Mouse (Mus musculus) neural tube, embryonic 12.5 days (tissue): Measurements from ENCODE around the gene Nudt22. TPM values are rescaled to one million over a fixed set of nuclear protein-coding genes. Genes with fewer than 3 reads are reported as not detected.
"Not testable (repeated sequence)": the region's sequence is repeated elsewhere in the genome, so short reads cannot be mapped to it uniquely, and the experiment has no call there.

Experiments
- ATAC-seq: fragments of 200-750 bp; cut with Nextera tagmentation; 2 replicates; pipeline ENCODE4 v1.8.0; 2017; ENCODE audit warnings: low read depth, mild to moderate bottlenecking, moderate TSS enrichment, moderate library complexity; ENCODE audit not compliant: low FRiP score
- H3K27ac ChIP-seq: fragments of 300-500 bp; sonication (generic); 2 replicates; pipeline ENCODE4 v1.5.1; 2016
- H3K27me3 ChIP-seq: fragments of 300-500 bp; sonication (generic); replicated peaks from 2 replicates; pipeline ENCODE4 v1.6.1; 2016; ENCODE audit warnings: mild to moderate bottlenecking
- H3K36me3 ChIP-seq: fragments of 300-500 bp; sonication (generic); 2 replicates; pipeline ENCODE4 v1.6.1; 2016; ENCODE audit warnings: mild to moderate bottlenecking
- H3K4me1 ChIP-seq: fragments of 300-500 bp; sonication (generic); 2 replicates; pipeline ENCODE4 v1.6.1; 2016
- H3K4me2 ChIP-seq: fragments of 300-500 bp; sonication (generic); replicated peaks from 2 replicates; pipeline ENCODE4 v1.6.1; 2016; ENCODE audit warnings: mild to moderate bottlenecking
- H3K4me3 ChIP-seq: fragments of 300-500 bp; sonication (generic); 2 replicates; pipeline ENCODE4 v1.5.1; 2016
- H3K9ac ChIP-seq: fragments of 300-500 bp; sonication (generic); 2 replicates; pipeline ENCODE4 v1.6.1; 2016; ENCODE audit warnings: mild to moderate bottlenecking
- H3K9me3 ChIP-seq: fragments of 300-500 bp; sonication (generic); 2 replicates; pipeline ENCODE4 v1.6.1; 2016; ENCODE audit warnings: mild to moderate bottlenecking
- WGBS: fragments of 180-500 bp; shearing (Covaris S2); methylation state at CpG from one replicate; pipeline ENCODE4 v1.1.7; 2016; 5-methylcytosine and 5-hydroxymethylcytosine counted together
- polyA plus RNA-seq: library from polyadenylated mRNA; unstranded; fragments of >200 nt; fragmentation: Nextera tagmentation; extraction: Ambion mirVana; gene quantifications from 2 replicates; pipeline ENCODE4 v1.2.1, GENCODE M21; 2016

The Nudt22 gene
- polyA plus RNA-seq, 1 experiment from 2014 or later: 19.5 TPM

DNA sequence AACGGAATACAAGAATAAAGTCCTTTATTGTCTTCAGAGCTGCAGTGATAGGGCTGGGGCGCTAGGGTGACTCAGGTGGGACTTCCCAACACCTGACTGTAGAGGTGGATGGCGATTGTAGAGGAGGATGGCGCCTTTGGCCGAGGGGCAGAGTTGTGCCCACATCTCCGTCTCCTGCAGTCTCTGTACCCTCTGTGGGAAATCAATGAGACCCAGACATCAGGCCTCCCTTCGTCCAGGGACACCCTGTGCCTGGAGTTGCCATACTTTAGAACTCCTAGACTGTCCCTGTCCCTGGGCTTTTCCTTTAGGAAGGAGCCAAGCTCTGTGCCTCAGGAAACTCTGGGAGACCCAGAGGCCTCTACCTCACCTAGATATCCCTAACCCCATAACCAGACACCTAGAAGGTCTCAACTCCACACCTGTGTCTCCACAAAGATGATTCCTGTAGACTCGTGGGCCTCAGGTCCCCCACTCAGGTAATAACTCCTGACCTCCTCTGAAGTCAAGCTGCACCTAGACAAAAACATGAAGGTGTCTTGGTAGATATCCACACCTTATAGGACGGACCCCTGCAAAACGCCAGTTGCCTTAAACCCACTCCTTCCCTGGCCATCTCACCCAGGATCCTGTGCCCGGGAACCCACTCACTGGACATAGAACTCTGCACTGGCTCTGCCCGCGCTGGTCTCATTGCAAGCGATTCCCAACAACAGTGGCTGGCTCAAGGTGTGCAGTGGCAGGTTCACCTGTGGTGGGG lies 2.7 kb downstream of the Nudt22 start:
- ATAC-seq: peak; percentile 10; the same call in 1 of the 2 replicates
- Histone ChIP-seq H3K4me3 (peak overlapping the region; percentile 52), H3K27ac (no peak overlapping the region), H3K27me3 (no peaks in the 10 kb centered on the region), H3K9me3 (no peaks in the 10 kb centered on the region), H3K9ac (peak overlapping the region; percentile 64), H3K4me1 (peaks cover 41% of the 10 kb centered on the region), H3K36me3 (peaks cover under 1% of the 10 kb centered on the region; the same call in 1 of the 2 replicates), H3K4me2 (peak overlapping the region; percentile 85)
- WGBS: 64% methylated on average over 14 of the region's 14 CpGs

DNA sequence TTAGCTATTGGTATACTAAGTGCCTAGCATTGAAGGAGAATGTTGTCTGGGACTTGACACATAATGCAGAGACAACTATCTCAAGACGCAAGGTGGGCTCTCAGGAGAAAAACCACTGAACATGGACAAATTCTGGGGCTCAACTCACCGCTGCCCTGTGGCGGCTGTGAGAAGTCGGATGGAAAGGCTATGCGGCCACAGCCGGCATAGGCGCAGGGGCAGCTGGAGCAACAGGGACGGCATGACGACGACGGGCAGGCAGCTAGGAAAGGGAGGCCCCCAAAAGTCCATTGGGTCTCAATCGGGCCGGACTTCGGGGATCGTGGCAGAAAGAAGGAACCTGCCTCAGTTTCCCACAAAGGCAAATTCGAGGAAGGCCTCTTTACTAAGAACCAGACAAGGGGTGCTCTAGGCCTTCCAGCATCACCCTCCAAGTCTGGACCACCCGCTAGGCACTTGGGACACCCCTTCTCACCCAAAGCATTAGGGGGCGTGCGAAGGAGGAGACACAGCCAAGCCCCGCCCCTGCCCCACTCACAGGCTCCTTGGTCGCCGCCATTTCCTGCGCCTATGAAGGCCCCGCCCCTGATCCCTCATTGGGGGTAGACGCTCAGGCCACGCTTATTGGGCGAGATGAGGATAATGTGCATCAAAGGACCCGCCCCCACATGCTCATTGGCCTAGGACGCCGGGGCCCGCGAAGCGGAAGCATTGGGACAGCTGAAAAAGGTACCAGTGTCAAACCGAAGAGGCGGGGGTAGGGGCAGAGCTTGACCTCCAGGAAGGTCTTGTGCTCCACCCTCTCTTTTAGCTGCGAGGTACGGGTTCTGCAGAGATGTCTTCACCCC lies 3.7 kb downstream of the Nudt22 start, which contains the start of gene Dnajc4:
TSS of gene Dnajc4 (minus strand) at position 562 of the 848 bp plus-strand sequence.
- H3K9me3 ChIP-seq: no peaks in the 10 kb centered on the region
- no peak within 1 kb of the TSS for H3K27ac ChIP-seq
- no peaks in the 10 kb centered on the region for H3K36me3 ChIP-seq
- ATAC-seq: peak; percentile 92
- H3K27me3 ChIP-seq: no peaks in the 10 kb centered on the region
- H3K4me3 ChIP-seq: peak within 1 kb of the TSS; percentile 52
- 2% methylated on average over 37 of the region's 37 CpGs for WGBS
- H3K4me2 ChIP-seq: peak within 1 kb of the TSS; percentile 85
- H3K9ac ChIP-seq: peak within 1 kb of the TSS; percentile 64
- peaks cover 49% of the 10 kb centered on the region for H3K4me1 ChIP-seq

DNA sequence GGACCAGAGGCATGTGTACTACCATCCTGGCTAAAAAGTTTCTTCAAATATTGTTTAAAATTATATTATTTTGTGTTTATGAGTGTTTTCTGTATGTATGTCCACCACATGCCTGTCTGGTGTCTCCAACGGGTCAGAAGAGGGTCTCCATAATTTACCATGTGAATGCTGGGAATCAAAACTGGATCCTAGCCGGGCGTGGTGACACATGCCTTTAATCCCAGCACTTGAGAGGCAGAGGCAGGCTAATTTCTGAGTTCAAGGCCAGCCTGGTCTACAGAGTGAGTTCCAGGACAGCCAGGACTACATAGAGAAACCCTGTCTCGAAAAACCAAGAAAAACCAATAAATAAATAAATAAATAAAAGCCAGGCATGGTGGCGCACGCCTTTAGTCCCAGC lies 4.8 kb downstream of the Nudt22 start:
- H3K36me3 ChIP-seq, H3K4me3 ChIP-seq, H3K9me3 ChIP-seq, H3K27me3 ChIP-seq, H3K9ac ChIP-seq, ATAC-seq, H3K4me2 ChIP-seq, H3K27ac ChIP-seq: not testable (repeated sequence)
- 92% methylated on average over 6 of the region's 6 CpGs for WGBS
- peaks cover 49% of the 10 kb centered on the region for H3K4me1 ChIP-seq

GRCm38 (mm10) chr19:6990712-6991111 lies 5.2 kb downstream of the Nudt22 start:
- Histone ChIP-seq H3K4me3 (no peak overlapping the region), H3K27ac (no peak overlapping the region), H3K4me1 (peaks cover 51% of the 10 kb centered on the region), H3K27me3 (no peaks in the 10 kb centered on the region), H3K36me3 (no peaks in the 10 kb centered on the region), H3K9me3 (no peaks in the 10 kb centered on the region), H3K9ac (no peak overlapping the region), H3K4me2 (no peak overlapping the region)
- no peak for ATAC-seq
- WGBS: 93% methylated on average over 6 of the region's 6 CpGs

- no peak overlapping the region for H3K27ac ChIP-seq
- H3K9me3 ChIP-seq: no peaks in the 10 kb centered on the region
- no peak for ATAC-seq
- H3K4me2 ChIP-seq: no peak overlapping the region
- no peak overlapping the region for H3K4me3 ChIP-seq
- peaks cover 10% of the 10 kb centered on the region for H3K36me3 ChIP-seq
- no peak overlapping the region for H3K9ac ChIP-seq
- peaks cover 40% of the 10 kb centered on the region for H3K4me1 ChIP-seq
- H3K27me3 ChIP-seq: no peaks in the 10 kb centered on the region
- WGBS: 89% methylated on average over 8 of the region's 8 CpGs
Measured at GRCm38 (mm10) chr19:6989251-6989650, 6.7 kb downstream of the Nudt22 start.

GRCm38 (mm10) chr19:6987904-6988285 lies 8.0 kb downstream of the Nudt22 start:
- Histone ChIP-seq H3K9ac (peak overlapping the region; percentile 93), H3K27ac (no peak overlapping the region), H3K36me3 (peaks cover 18% of the 10 kb centered on the region), H3K4me2 (peak overlapping the region; percentile 97), H3K4me3 (peak overlapping the region; percentile 83), H3K4me1 (peaks cover 32% of the 10 kb centered on the region), H3K27me3 (no peaks in the 10 kb centered on the region), H3K9me3 (no peaks in the 10 kb centered on the region)
- no peak for ATAC-seq
- 5% methylated on average over 8 of the region's 8 CpGs for WGBS

DNA sequence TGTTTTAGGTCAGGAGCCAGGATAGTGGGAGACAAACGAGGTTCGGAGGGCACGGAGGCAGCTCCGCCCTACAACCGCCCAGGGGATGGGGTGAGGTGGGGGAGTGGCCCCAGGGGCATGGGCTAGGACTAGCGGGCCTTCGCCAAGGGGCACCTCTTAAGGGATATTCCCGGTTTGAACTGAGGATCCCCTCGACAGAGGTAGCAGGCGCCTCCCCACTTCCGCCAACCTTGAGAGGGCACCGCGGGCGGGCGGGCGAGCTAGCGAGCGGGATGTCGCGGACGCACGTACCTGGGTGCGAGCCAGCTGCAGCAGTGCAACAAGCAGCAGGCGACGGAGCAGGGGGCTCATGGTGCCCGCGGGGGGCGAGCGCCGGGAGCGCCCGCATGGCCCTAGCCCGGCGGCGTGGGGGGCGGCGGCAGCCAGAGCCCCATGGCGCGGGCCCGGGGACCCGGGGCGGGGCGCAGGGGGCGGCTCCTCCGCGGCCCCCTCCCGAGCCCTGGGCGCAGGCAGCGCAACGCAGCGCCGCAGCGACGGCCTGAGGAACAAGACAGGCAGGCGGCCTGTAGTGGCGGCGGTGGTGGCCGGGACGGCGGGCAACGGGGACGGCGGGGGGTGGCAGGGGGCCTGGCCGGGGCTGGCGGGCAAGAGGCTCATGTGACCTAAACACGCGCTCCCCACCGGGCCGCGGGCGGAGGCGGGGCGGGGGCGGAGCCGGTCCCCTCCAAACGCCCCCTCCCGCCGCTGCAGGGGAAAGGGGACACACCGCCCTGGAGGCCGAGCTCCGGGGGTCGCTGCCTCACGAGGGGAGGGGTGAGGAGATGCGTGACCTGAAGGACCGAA lies 8.6 kb downstream of the Nudt22 start, which contains the start of gene Vegfb:
TSS of gene Vegfb (minus strand) at position 591 of the 843 bp plus-strand sequence.
- Histone ChIP-seq H3K9ac (peak within 1 kb of the TSS; percentile 93), H3K4me2 (peak within 1 kb of the TSS; percentile 97), H3K4me1 (peaks cover 30% of the 10 kb centered on the region), H3K27me3 (no peaks in the 10 kb centered on the region), H3K36me3 (peaks cover 24% of the 10 kb centered on the region), H3K4me3 (peak within 1 kb of the TSS; percentile 83), H3K9me3 (no peaks in the 10 kb centered on the region), H3K27ac (peak within 1 kb of the TSS; percentile 46; the same call in 1 of the 2 replicates)
- ATAC-seq: peak; percentile 54
- WGBS: 1% methylated on average over 82 of the region's 85 CpGs

- H3K4me2 ChIP-seq: peak overlapping the region; percentile 97
- 0 out of 2 replicates have a peak overlapping the region, but pooled peaks have one; percentile 93 for H3K9ac ChIP-seq
- H3K36me3 ChIP-seq: peaks cover 25% of the 10 kb centered on the region
- H3K27ac ChIP-seq: no peak overlapping the region
- no peak for ATAC-seq
- H3K4me3 ChIP-seq: peak overlapping the region; percentile 83
- H3K9me3 ChIP-seq: no peaks in the 10 kb centered on the region
- no peaks in the 10 kb centered on the region for H3K27me3 ChIP-seq
- peaks cover 26% of the 10 kb centered on the region for H3K4me1 ChIP-seq
- WGBS: 85% methylated on average over 10 of the region's 10 CpGs
Measured at GRCm38 (mm10) chr19:6985951-6986708, 9.8 kb downstream of the Nudt22 start.

GRCm38 (mm10) chr19:6985300-6985699 lies 10.6 kb downstream of the Nudt22 start:
- Histone ChIP-seq H3K27ac (no peak overlapping the region), H3K4me1 (peaks cover 31% of the 10 kb centered on the region), H3K4me2 (no peak overlapping the region), H3K9ac (no peak overlapping the region), H3K4me3 (no peak overlapping the region), H3K27me3 (no peaks in the 10 kb centered on the region), H3K9me3 (no peaks in the 10 kb centered on the region), H3K36me3 (peaks cover 25% of the 10 kb centered on the region)
- 81% methylated on average over 19 of the region's 19 CpGs for WGBS
- no peak for ATAC-seq

- H3K4me3 ChIP-seq: no peak overlapping the region
- WGBS: 49% methylated on average over 5 of the region's 5 CpGs
- H3K9ac ChIP-seq: no peak overlapping the region
- no peak overlapping the region for H3K4me2 ChIP-seq
- H3K9me3 ChIP-seq: no peaks in the 10 kb centered on the region
- H3K36me3 ChIP-seq: peaks cover 25% of the 10 kb centered on the region
- no peak overlapping the region for H3K27ac ChIP-seq
- ATAC-seq: no peak
- H3K27me3 ChIP-seq: no peaks in the 10 kb centered on the region
- H3K4me1 ChIP-seq: peaks cover 42% of the 10 kb centered on the region
Measured at GRCm38 (mm10) chr19:6983621-6984020, 12.3 kb downstream of the Nudt22 start.

DNA sequence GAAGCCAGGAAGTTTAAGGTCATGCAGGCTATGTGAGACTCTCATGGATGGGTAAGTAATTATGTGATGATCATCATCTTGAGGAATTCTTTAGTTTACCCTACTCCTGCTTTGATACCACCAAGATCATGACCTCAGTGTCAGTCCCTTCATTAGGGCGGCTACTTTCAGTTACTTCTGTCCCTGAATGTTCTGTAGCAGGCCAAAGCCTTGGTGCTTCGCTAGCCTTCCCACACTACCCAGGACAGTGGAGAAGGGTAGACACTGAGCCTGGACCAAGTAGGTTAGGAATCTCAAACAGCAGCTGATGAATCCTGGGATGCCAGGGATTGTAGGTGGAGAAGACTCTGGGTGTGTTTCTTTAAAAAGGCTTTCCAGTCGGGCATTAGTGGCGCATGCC lies 14.5 kb downstream of the Nudt22 start:
- WGBS: 90% methylated on average over 4 of the region's 4 CpGs
- peaks cover 44% of the 10 kb centered on the region for H3K4me1 ChIP-seq
- no peak overlapping the region for H3K4me3 ChIP-seq
- peak overlapping the region; percentile 77 for H3K4me2 ChIP-seq
- no peak overlapping the region for H3K27ac ChIP-seq
- H3K9ac ChIP-seq: no peak overlapping the region
- no peak for ATAC-seq
- H3K9me3 ChIP-seq: no peaks in the 10 kb centered on the region
- H3K27me3 ChIP-seq: no peaks in the 10 kb centered on the region
- H3K36me3 ChIP-seq: peaks cover 44% of the 10 kb centered on the region
